Mouse (Mus musculus) heart, postnatal 14 days (tissue): ENCODE measurements around the gene Daam2. TPM values are rescaled to one million over a fixed set of nuclear protein-coding genes. Genes with fewer than 3 reads are reported as not detected.

Experiments
- total RNA-seq, 2 experiments: library from RNA; stranded (reverse); gene quantifications; 2 replicates each; pipeline ENCODE4 v1.2.3; 2021

Gene Daam2
- total RNA-seq, 2 experiments from 2014 or later, result 10.6 to 13.0 TPM

Other genes with a start within 250 kb of the Daam2 start
- 10 to 100 TPM; 21.8 to 25.1 TPM for gene Mocs1, start 136.0 kb downstream of the Daam2 start, total RNA-seq
- 1 to 10 TPM; 2.4 to 4.2 TPM for gene Kif6, start 50.8 kb upstream of the Daam2 start, total RNA-seq